Mouse (Mus musculus) inflammation-experienced regulatory T-cells, adult 6 months (primary cell): ENCODE data around the gene Ces2c. TPM values are rescaled to one million over a fixed set of nuclear protein-coding genes. Genes with fewer than 3 reads are reported as not detected.
"Not testable (repeated sequence)": the region's sequence is repeated elsewhere in the genome, so short reads cannot be mapped to it uniquely, and the experiment has no call there.

Source experiments
- ATAC-seq: one replicate; pipeline ENCODE4 v1.8.0; 2017
- polyA plus RNA-seq, 3 experiments: library from polyadenylated mRNA; unstranded; fragments of 100-300 nt; shearing (Covaris generic); gene quantifications; one replicate each; pipeline ENCODE4 v1.2.1; 2017

The Ces2c gene
- 10 to 100 TPM; 13.5 to 37.4 (median 35.5) TPM for polyA plus RNA-seq

- ATAC-seq: peak; percentile 96
Measured at GRCm38 (mm10) chr8:104846831-104847230, at the start of gene Ces2c. Gene Ces2c (plus strand): TSS chr8:104847068.

GRCm38 (mm10) chr8:104799385-104799784, 47.5 kb upstream of the Ces2c start:
- no peak for ATAC-seq

DNA sequence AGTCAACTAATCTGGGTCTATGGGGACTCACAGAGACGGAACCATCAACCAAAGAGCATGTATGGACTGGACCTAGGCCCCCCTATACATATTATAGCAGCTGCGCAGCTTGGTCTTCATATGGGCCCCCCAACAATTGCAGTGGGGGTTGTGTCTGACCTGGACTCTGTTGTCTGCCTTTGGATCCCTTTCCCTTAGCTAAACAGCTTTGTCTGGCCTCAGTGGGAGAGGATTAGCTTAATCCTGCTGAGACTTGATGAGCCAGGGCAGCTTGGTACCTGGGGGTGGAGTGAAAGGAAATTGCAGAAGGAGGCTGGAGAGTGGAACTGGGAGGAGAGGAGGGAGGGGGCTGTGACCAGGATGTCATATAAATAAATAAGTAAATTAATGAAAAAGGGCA, 40.7 kb upstream of the Ces2c start:
- no peak for ATAC-seq

- no peak for ATAC-seq
Measured at GRCm38 (mm10) chr8:104808542-104809413, 38.1 kb upstream of the Ces2c start.

- ATAC-seq: no peak
Measured at GRCm38 (mm10) chr8:104809436-104809835, 37.4 kb upstream of the Ces2c start.

GRCm38 (mm10) chr8:104826912-104827311, 20.0 kb upstream of the Ces2c start:
- no peak for ATAC-seq

GRCm38 (mm10) chr8:104828221-104828620, 18.6 kb upstream of the Ces2c start:
- no peak for ATAC-seq

GRCm38 (mm10) chr8:104831440-104831839, 15.4 kb upstream of the Ces2c start, which contains the start of gene Ces2b:
Gene Ces2b (plus strand): TSS chr8:104831572.
- no peak for ATAC-seq

DNA sequence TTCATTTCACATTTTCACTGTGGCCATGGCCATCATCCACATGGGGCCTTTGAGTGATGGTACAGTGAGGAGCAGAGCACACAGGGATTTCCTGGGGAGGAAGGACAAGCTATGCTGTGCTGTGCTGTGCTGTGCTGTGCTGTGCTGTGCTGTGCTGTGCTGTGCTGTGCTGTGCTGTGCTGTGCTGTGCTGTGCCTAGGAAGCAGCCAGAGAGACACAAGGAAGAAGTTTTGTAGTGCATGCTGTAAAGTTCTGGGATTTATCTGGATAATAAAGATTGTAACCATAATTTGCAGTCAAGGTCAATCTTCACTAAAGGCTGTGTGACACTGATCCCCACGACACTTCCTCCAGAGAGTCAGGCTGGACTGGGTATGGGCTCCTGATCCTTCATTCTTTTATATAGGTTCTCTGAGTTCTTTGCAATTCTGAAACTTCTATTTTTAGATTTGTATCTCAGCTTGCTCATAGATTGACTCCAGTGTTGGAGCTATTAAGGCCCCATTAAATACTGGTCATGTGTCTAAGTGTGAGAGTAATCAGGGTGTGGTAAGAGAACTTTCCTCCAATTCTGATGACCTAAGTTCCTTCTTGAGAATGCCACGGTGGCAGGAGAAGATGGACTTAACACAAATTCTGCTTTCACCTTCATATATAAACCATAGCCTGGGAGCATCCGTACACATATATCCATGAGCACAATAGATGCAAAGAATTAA, 5.3 kb upstream of the Ces2c start:
- no peak for ATAC-seq

DNA sequence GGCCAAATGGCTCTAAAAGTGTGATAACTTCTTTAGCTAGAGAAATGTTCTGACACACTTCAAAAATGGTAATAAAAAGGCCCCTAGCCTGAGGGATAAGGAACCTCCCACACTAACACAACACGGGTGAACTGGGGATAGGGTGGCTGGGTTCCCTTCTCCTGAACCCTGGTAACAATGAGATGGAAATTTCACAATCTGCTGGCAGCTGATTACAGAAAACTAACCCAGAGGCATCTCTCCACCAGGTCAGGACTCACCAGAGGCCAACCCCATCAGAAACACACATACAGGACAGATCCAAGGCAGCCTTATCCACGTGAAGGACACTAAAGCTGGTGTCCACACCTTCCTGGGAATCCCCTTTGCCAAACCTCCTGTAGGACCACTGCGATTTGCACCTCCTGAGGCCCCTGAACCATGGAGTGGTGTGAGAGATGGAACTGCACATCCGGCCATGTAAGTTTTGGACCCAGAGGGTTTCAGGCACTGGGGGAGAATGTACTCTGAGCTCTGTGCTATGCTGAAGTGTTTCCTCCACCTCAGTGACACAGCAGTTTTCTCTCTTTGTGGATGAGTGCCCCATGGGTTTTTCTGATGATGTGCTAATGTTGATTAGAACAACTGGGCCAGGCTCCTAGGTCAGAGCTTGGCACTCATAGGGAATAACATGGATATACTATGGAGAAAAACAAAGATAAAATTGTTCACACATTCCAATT, 1.0 kb downstream of the Ces2c start:
- ATAC-seq: no peak

DNA sequence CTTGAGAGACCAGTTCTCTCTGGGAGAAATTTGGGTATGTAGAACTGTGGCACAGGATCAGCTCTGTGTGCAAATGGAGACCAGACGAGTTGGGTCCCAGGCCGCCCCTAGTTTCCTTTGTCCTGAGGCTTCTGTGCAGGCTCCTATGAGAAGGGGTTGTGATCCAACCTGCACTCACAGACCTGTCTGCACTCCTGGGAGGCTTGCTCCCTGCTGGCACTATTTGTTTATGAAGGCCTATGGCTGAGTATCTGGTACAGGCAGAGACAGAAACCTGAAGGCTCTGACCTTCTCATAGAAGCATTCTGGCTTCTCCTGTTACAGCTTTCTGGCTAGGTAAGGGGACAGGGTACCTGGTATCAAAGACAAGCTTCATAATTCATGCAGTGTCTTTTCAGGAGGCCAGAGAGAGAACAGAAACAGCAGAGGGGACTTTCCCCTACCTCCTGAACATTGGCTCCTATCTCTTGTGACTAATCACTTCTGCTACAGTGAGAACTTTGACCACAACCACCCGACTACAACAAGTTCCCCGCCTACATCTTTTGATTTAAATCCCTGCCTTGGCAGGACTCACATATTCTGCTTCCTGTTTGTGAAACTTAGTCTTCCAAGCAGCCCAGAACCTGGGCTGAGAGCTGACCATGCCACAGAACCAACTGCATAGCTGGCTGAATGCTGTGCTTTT, 20.1 kb downstream of the Ces2c start:
- ATAC-seq: peak; percentile 99

DNA sequence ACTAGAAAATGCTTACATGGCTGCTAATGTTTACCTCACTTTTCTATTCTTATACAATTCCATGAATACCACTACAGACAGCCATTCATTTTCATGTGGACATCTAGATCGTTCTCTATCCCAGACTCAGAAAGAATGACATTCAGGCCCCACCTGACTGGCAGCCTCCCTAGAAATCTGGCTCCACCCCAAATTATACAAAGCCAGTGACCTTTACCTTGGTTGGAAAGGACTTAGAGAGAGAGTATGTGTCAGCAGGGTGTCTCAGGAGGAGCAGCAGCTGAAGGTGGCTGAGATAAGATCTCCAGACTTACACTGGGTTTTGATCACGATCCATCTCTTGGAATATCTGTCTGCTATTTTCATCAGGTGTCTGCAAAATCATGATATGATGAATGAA, 22.0 kb downstream of the Ces2c start:
- ATAC-seq: not testable (repeated sequence)

DNA sequence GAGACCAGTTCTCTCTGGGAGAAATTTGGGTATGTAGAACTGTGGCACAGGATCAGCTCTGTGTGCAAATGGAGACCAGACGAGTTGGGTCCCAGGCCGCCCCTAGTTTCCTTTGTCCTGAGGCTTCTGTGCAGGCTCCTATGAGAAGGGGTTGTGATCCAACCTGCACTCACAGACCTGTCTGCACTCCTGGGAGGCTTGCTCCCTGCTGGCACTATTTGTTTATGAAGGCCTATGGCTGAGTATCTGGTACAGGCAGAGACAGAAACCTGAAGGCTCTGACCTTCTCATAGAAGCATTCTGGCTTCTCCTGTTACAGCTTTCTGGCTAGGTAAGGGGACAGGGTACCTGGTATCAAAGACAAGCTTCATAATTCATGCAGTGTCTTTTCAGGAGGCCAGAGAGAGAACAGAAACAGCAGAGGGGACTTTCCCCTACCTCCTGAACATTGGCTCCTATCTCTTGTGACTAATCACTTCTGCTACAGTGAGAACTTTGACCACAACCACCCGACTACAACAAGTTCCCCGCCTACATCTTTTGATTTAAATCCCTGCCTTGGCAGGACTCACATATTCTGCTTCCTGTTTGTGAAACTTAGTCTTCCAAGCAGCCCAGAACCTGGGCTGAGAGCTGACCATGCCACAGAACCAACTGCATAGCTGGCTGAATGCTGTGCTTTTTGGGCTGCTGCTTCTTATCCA, 39.5 kb downstream of the Ces2c start:
- ATAC-seq: peak; percentile 98

DNA sequence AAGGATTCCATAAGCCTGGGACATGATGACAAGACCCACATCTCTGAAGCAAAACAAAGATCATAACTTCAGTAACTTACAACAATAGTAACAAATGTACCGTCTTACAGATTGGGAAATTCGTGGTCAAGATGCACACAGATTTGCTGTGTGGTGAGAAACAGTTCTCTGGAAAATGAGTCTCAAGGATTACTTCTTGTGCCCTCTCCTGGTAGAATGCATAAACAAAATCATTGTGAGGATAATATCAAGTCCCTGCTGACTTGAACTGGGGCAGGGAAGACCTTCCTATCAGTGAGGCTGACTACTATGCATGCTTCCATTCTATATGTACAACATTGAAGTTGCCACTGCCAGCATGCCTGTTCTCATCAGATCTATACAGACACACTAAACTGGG, 54.9 kb downstream of the Ces2c start:
- no peak for ATAC-seq

Other genes with a start within 250 kb of the Ces2c start
- gene Cdh16, start 222.7 kb upstream of the Ces2c start, polyA plus RNA-seq: not detected
- 10 to 100 TPM; 10.3 to 14.0 (median 11.0) TPM for gene Rrad, start 215.7 kb upstream of the Ces2c start, polyA plus RNA-seq
- 100 to 1,000 TPM; 101 to 136 (median 117) TPM for gene Ciao2b, start 205.1 kb upstream of the Ces2c start, polyA plus RNA-seq
- not detected for gene Ces2a, start 113.1 kb upstream of the Ces2c start, polyA plus RNA-seq
- gene Ces2b, start 15.5 kb upstream of the Ces2c start, polyA plus RNA-seq: under 1 TPM in 1 of 3 experiments, not detected in 2; 0.13 TPM
- gene Ces2e, start 79.2 kb downstream of the Ces2c start, polyA plus RNA-seq: not detected
- not detected for gene Ces2f, start 100.3 kb downstream of the Ces2c start, polyA plus RNA-seq
- gene Ces2g, start 114.7 kb downstream of the Ces2c start, polyA plus RNA-seq: under 1 TPM in 1 of 3 experiments, not detected in 2; 0.78 TPM
- gene Ces2h, start 153.8 kb downstream of the Ces2c start, polyA plus RNA-seq: not detected
- gene Ces3a, start 201.5 kb downstream of the Ces2c start, polyA plus RNA-seq: not detected
- not detected for gene Ces3b, start 236.7 kb downstream of the Ces2c start, polyA plus RNA-seq